Mouse (Mus musculus): ENCODE data around the gene Tmem106c.

DNA sequence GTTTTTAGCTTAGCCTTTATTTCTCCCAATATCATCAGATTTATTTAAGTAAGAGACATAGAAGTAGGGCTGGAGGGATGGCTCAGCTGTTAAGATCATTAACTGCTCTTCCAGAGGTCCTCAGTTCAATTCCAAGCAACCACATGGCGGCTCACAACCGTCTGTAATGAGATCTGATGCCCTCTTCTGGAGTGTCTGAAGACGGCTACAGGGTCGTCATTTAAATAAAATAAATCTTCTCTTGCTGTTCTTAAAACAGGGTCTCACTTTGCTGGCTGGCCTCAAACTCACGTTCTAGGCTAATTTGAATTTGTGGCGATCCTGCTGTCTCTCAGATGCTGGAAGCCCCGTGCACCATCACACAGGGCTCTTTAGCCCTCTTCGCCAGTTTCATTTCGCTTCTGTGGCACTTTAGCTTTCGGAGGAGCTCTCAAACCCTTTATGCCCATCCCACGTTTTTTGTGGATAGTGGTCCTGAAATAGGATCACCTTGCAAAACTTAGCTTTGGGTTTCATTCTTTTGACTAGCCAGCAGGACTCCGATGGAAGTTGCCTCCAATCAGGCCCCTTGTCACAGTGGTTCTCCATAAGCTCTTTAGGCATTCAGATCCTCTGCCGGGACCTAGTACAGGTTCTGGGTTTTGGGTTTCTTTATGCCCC is 541 bp upstream of the Tmem106c start:
- no peak for TF ChIP-seq POLR2A (IDR thresholded peaks at IDR 0.05; ENCODE audit: insufficient read depth, low read depth, low read length)
- TF ChIP-seq CTCF (IDR thresholded peaks at IDR 0.05), result peak; percentile 43
- no peak for TF ChIP-seq EP300 (IDR thresholded peaks at IDR 0.05; ENCODE audit: insufficient read depth, low read depth, low read length)

Measured in heart, adult 2 months (tissue).